Mouse (Mus musculus): ENCODE measurements around the gene Mapkap1.

DNA sequence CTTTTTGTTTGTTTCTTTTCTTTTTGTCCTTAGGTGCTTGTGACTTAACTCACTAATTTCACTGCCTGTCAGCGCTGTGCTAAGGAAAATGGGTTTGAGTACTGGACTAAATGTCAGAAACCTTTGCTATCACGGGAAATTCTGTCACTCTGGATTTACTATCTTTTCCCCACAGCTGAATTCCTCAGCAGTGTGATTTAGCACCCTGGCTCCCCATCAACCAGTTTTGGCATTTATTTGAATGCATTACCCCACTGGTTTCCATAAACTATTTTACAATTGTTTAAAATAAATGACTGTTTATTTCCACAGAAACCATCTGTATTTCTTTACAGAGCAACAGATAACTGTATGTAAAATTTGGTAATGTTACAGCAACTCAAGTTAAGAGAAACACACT lies 146.2 kb downstream of the Mapkap1 start:
- TF ChIP-seq EP300 (optimal IDR thresholded peaks at IDR 0.05) (no peak), CTCF (IDR thresholded peaks at IDR 0.05; ENCODE audit: low read depth) (no peak)

Measured in stomach, postnatal 0 days (tissue).